Mouse (Mus musculus): ENCODE data around the gene Mroh8.
"Not testable (repeated sequence)": the region's sequence is repeated elsewhere in the genome, so short reads cannot be mapped to it uniquely, and the experiment has no call there.

The Mroh8 gene

GRCm38 (mm10) chr2:157287542-157287941, 8.2 kb upstream of the Mroh8 start:
- DNase-seq: peak; percentile 26

- DNase-seq: no peak
These were observed 4.0 kb upstream of the Mroh8 start for GRCm38 (mm10) chr2:157283321-157283720.

GRCm38 (mm10) chr2:157278717-157279415, 483 bp downstream of the Mroh8 start, which contains the start of gene Rpn2:
TSS of gene Rpn2 (plus strand) at chr2:157279017.
- peak; percentile 96 for DNase-seq

- no peak for DNase-seq
These were observed 15.5 kb downstream of the Mroh8 start for GRCm38 (mm10) chr2:157263832-157264231.

GRCm38 (mm10) chr2:157263101-157263500, 16.2 kb downstream of the Mroh8 start:
- DNase-seq: no peak

- no peak for DNase-seq
These were observed 16.8 kb downstream of the Mroh8 start for GRCm38 (mm10) chr2:157262506-157262905.

GRCm38 (mm10) chr2:157261930-157262329, 17.4 kb downstream of the Mroh8 start:
- no peak for DNase-seq

- DNase-seq: peak; percentile 22
These were observed 19.6 kb downstream of the Mroh8 start for GRCm38 (mm10) chr2:157259720-157260119.

GRCm38 (mm10) chr2:157248111-157248510, 31.2 kb downstream of the Mroh8 start:
- no peak for DNase-seq

- no peak for DNase-seq
These were observed 33.7 kb downstream of the Mroh8 start for GRCm38 (mm10) chr2:157245603-157246002.

GRCm38 (mm10) chr2:157245001-157245400, 34.3 kb downstream of the Mroh8 start:
- DNase-seq: no peak

- DNase-seq: no peak
These were observed 43.4 kb downstream of the Mroh8 start for GRCm38 (mm10) chr2:157235946-157236345.

- not testable (repeated sequence) for DNase-seq
These were observed 57.4 kb downstream of the Mroh8 start for GRCm38 (mm10) chr2:157221916-157222315.

- DNase-seq: no peak
These were observed 59.2 kb downstream of the Mroh8 start for GRCm38 (mm10) chr2:157220108-157220507.

- DNase-seq: no peak
These were observed 67.6 kb downstream of the Mroh8 start for GRCm38 (mm10) chr2:157211731-157212130.

GRCm38 (mm10) chr2:157204366-157205218, 74.8 kb downstream of the Mroh8 start, which contains the start of gene Rbl1:
TSS of gene Rbl1 (minus strand) at chr2:157204534.
- peak; percentile 85 for DNase-seq

GRCm38 (mm10) chr2:157203459-157204365, 75.6 kb downstream of the Mroh8 start:
- DNase-seq: no peak

- no peak for DNase-seq
These were observed 76.3 kb downstream of the Mroh8 start for GRCm38 (mm10) chr2:157203026-157203425.

- no peak for DNase-seq
These were observed 77.0 kb downstream of the Mroh8 start for GRCm38 (mm10) chr2:157202361-157202760.

GRCm38 (mm10) chr2:157201081-157201830, 78.1 kb downstream of the Mroh8 start:
- peak; percentile 18 for DNase-seq

- not testable (repeated sequence) for DNase-seq
These were observed 80.9 kb downstream of the Mroh8 start for GRCm38 (mm10) chr2:157198405-157198804.

- no peak for DNase-seq
These were observed 88.7 kb downstream of the Mroh8 start for GRCm38 (mm10) chr2:157190651-157191050.

All from layer of hippocampus, adult 9-11 months (tissue).